Mouse (Mus musculus) layer of hippocampus, adult 18-20 months (tissue): ENCODE results near the gene Ttc28. TPM values are rescaled to one million over a fixed set of nuclear protein-coding genes. Genes with fewer than 3 reads are reported as not detected.

ENCODE experiments used
- DNase-seq, 2 experiments: peaks; one replicate each; pipeline ENCODE4 v3.0.0; 2022; ENCODE audit warnings: low spot score in 2 of 2
- microRNA-seq, 2 experiments: library from miRNA; unstranded; fragments of <30 nt; microRNA quantifications; one replicate each; pipeline ENCODE4 v1.2.0; 2021
- total RNA-seq, 2 experiments: library from RNA; stranded (reverse); gene quantifications; 2 replicates each; pipeline ENCODE4 v1.2.3; 2021

The Ttc28 gene
- total RNA-seq, 2 experiments from 2014 or later, result 7.6 to 7.8 TPM

DNA sequence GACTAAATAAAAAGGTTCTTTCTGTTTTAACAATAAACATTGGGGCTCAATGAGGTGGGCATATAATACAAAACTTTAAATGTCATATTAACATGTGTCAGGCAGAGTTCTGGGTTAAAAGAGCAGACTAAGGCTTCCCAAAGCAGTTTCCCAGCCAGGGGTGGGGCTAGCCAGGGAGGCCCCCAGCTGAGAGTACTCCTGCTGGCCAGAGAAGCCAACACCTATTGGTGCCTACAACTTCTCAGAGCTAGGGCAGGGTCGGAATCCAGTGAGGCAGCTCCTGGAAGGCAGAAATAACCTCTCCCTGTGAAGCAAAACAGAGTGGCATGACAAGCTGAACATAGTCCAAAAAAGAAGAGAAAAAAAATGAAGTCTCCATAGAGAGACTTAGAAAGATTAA, 439.3 kb downstream of the Ttc28 start:
- DNase-seq, result no peak

DNA sequence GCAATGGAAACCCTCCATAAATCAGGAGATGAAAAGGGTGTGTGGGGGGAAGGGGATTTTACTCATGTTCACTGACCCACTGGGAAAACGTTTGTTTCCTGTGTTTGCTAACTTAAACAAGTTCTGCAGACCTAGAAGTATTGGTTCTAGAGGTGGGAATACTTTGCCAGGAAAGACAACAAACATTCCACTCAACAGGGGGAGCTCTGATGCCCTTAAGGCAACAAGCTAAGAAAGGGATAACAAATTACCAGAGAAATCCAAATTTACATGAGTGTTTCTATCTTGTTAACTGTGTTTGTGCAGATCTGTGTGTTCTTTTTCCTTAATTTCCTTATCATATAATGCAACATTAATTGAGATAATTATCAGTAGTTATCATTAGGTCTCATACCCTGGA, 446.2 kb downstream of the Ttc28 start:
- no peak for DNase-seq

DNA sequence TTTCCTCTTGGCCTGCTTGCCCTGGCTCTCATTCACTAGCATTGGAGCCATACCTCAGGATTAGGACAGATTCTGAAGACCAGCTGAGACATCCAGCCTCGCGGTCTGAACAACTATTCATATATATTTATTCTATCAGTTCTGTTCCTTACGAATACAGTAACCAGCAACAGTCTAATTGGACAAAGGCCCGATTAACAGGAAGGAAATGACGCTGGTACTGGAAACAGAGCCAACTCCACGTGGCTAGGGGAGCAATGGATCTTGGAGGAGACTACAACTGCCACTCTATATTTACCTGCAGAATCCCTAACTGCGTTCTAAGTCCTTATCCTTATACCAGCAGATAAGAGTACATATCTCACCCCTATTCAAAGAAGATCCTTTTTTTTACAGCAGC, 447.8 kb downstream of the Ttc28 start:
- DNase-seq, result no peak

DNA sequence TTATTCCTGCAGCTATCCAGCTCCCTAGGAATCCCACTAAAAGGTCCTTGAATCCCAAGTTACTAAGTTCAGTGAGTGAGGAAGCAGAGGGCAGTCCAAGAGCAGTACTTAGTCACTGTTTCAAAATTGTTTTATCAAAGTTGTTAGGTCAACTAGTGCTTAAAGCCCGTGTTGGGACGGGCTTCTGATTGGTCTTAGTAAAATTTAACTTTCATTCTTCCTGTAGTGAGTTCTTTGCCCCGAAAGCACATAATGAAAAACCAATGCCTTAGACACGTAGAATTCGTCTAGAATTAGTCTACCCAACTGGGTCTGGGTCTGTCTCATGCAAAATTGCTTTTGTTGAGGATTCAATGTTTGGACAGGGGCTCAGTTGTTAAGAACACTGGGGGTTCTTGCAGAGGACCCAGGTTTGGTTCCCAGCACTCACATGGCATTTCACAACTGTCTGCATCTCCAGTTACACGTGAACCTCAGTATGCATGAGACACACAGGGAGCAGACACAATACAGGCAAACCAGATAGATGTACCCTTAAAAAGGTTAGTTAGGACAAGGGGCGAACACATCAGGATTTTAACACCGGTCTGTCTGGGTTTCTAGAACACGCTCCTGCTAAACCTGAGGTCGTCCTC, 450.3 kb downstream of the Ttc28 start:
- DNase-seq, result no peak

DNA sequence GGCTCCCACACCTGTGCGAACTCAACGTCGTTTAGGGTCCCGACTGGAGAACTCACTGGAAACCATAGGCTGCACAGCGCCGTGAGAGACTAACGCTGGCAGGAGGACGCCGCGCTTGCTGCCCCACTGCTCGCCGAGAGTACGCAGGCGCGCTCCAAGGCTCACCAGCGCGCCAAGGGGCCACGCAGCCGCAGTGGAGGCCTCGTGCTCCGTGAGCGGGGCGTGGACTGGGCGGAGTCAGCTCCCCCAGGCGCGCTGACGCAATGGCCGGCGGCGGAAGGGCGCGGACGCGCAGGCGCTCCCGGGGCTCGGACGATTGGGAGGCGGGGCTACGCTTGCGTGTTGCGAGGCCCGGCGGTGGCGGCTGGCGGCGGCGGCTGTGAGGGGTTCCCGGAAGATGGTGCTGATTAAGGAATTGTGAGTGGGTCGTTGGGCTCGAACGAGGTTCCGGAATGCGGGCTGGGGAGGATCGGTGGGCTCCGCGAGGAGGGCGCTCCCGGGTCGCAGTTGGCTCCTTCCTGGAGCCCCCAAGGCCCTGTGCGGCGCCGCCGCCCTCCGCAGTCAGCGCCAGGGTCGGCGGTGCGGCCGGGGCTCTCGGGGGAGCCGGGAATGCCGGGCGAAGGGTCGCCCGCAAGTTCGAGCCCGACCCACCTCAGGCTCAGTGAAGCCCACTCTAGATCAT, 451.0 kb downstream of the Ttc28 start, which contains the start of gene Pitpnb:
Pitpnb (plus strand) TSS at position 347 of the 682 bp plus-strand sequence.
- DNase-seq, result peak; percentile 98 to 99

DNA sequence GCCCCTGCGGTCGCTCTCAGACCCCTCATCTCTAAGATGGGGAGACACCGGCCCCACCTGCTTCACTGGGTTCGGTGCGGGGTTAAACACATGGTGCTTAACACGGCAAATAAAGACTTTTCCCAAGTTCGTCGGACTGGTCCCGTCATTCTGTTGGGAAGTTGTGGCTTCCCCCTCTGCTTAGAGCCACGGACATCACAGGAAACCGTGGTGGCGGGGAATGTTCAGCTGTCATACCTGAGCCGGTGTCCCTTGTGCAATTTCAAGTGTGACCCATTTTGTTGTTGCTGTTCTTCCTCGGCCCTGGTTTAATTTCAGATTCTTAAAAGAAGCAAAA, 451.5 kb downstream of the Ttc28 start:
- DNase-seq, result no peak

DNA sequence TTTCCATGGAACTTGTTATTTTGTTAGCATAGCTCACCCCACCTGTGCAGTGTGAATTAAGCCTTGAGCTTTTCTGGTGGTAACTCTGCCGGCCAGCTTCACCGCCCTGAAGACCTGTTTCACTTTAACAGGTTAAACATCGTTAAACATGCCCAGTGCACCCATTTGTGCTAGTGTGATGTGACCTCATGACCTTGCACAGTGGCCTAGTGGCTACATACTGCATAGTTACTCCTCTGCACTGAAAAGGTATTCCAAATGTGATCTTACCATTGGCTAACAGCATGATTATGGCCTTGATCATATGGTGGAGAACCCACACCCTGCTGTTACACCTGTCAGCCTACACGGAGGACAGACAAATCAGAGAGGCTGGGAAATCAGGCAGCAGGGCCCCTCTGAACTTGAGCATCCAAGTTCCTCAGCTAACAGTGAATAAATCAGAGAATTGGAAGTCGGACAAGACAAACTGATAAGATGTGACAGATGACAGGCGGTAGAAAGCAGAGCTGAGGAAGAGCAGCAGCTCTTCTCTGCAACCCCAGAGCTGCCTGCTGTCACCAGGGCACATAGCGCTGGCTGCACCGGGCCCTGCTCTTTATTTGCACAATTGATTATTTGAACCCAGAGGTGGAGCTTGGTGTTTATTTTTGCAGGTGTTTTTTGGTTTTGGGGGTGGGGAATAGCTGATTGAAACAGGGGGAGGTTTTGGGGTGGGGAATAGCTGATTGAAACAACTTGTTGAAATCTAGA, 456.5 kb downstream of the Ttc28 start:
- no peak for DNase-seq

Small RNA genes lying within 50 kb of the gene (microRNA-seq; reads per million reads assigned to microRNA genes)
- gene Mir701, result 3.0 to 5.3 reads per million in 2 experiments

Other genes with a start within 250 kb of the Ttc28 start
- gene Noc4l, start 226.4 kb upstream of the Ttc28 start, total RNA-seq, result 10 to 100 TPM; 22.5 to 26.1 TPM
- 10 to 100 TPM; 28.4 to 28.9 TPM for gene Ddx51, start 226.4 kb upstream of the Ttc28 start, total RNA-seq
- gene Ep400, start 109.1 kb upstream of the Ttc28 start, total RNA-seq, result 100 to 1,000 TPM; 108 to 114 TPM
- gene Pus1, start 99.1 kb upstream of the Ttc28 start, total RNA-seq, result 10 to 100 TPM; 19.4 to 20.1 TPM
- 10 to 100 TPM; 62.4 to 70.3 TPM for gene Ulk1, start 69.7 kb upstream of the Ttc28 start, total RNA-seq
- 10 to 100 TPM; 12.3 to 13.3 TPM for gene Hscb, start 40.0 kb upstream of the Ttc28 start, total RNA-seq
- gene Chek2, start 39.8 kb upstream of the Ttc28 start, total RNA-seq, result 1 to 10 TPM; 1.6 to 2.9 TPM